Mouse (Mus musculus): Measurements from ENCODE around the gene Cst12. TPM values are rescaled to one million over a fixed set of nuclear protein-coding genes. Genes with fewer than 3 reads are reported as not detected.

The Cst12 gene
- polyA plus RNA-seq (2012; rRNA removed; ENCODE audit: low replicate concordance) = 0.39 TPM in 1 of 2 replicates, not detected in the other

DNA sequence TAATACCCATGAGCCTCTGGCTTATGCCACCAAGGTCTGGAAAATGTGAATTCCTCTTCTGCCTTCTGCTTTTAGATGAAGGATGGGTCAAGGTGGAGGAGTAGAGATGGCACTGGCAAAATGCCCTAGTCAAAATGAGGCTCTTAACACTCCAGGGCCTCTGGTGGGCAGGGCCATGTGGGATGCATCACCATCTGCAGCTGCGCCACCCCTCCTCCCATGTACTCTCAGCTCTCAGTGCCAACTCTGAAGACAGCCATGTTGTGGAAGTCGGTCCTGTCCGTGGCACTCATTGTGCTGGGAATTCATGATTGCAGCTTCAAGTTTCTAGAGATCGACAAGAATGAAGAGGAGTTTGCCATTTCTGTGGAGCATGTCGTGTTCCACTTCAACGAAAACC, at the start of gene Cst12:
Cst12 (plus strand) TSS at position 220 of the 400 bp plus-strand sequence.

DNA sequence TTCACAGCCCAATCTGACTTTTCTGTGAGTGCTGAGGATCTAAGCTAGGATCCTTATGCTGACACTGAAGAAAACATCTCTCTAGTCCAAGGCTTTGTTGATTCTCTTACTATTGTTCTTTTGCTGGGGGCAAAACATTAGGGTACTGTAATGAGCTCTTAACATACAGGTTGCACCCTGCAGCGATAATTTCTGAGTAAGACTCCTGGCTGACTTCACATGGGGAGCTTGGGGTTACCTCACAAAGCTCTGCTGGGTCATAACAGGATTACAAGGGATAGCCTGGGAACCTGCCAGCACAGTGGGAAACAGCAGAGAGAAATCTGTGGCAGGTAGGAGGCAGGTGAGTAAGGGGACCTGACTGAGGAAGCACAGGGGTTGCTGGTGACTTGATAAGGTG, 39.1 kb upstream of the Cst12 start, which contains the start of gene Cstl1:
Cstl1 (plus strand) TSS at position 301 of the 400 bp plus-strand sequence.

DNA sequence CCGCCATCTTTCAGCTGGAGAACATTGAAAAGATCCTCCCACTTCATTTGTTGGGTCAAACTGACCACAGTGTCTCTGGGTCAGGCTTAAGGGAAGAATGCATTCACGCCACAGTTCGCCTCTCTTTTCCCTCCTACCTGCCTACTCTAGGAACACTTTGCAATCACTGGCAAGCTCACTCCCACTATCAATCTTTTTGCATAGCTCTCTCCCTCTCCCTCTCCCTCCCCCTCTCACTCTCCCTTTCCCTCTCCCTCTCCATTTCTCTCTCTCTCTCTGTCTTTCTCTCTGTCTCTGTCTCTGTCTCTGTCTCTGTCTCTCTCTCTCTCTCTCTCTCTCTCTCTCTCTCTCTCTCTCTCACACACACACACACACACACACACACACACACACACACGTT, 17.8 kb upstream of the Cst12 start, which contains the start of gene Cst11:
Cst11 (minus strand) TSS at position 101 of the 400 bp plus-strand sequence.

DNA sequence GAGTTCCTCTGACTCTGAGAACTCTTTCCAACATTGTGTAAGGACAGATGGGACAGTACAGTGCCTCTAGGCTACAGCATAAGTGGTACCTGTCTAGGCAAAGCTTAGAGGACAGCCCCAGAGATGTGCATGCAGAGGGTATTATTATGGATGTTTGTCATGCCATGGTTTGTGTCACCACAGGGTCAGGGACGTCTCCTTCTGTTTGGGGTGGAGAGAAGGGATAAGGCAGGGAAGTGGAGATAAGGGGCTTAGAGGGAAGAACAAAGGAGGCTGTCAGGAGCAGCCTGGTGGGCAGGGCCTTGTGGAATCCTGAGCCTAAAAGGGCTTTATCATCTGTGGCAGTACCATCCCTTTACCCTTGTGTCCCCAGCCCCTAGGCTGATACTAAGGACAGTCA, 7.5 kb upstream of the Cst12 start, which contains the start of gene 8030411F24Rik:
8030411F24Rik (plus strand) TSS at position 301 of the 400 bp plus-strand sequence.

DNA sequence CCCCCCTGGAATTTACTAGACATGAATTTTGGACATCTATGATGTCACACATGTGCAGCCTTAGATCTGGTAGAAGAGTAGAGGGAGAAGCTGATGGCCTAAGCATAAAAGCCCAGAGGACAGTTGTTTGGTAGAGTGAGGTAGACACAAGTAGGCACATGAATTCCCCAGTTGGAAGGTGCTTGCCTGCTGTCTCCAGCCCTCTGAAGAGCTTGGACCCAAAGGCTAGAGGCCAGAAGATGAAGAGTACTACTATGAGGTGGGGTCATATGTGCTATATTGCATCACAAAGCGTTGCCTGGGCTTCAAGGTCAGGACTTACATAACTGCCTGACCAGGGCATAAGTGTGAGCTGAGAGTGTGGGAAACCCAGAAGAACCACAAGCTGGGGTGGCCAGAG, 9.3 kb downstream of the Cst12 start, which contains the start of gene Cst8:
Cst8 (plus strand) TSS at position 301 of the 400 bp plus-strand sequence.

DNA sequence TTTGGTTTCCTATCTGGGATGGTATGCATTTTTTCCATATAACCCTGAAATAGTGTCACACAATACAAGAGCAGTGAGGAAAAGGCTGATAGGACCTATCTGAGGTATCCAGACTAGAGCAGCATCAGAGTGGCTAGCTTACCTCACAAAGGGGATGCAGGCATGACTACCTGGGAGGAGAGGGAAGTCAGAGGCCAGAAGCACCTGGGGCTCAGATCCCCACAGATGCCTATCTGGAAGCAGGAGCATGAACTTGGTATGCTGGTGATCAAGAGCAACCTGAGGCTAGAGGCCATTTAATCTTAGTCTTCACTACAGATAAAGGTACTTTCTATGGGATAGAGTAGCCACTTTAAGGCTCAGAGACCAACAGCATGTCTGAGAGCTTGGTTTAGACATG, 30.7 kb downstream of the Cst12 start, which contains the start of gene Cst13:
Cst13 (plus strand) TSS at position 173 of the 400 bp plus-strand sequence.

DNA sequence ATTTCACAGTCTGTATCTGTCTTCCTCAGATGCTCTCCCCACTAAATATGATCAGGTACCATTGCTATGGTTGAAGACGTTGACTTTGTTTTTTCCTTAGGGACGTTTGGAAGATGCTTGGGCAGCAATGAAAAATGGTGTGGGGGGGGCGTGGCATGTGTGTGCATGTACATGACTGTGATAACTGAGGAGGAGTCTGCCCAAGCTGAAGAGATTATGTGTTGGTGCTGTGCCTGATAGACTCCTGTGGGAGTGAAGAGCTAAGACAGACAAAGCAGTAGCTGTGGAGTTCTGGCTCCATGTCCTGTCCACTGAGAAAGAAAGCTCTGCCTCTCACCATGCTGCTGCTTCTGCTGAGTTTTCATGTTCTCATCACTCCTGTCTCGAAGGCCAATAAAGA, 45.8 kb downstream of the Cst12 start, which contains the start of gene Cst9:
Cst9 (plus strand) TSS at position 236 of the 400 bp plus-strand sequence.

Other genes starting within 250 kb of the Cst12 start
- gene Nxt1, start 116.8 kb upstream of the Cst12 start, polyA plus RNA-seq (2012; rRNA removed; ENCODE audit: low replicate concordance) = 18.0 and 34.5 TPM in 2 replicates
- 13.8 and 15.9 TPM in 2 replicates for gene Gzf1, start 108.3 kb upstream of the Cst12 start, polyA plus RNA-seq (2012; rRNA removed; ENCODE audit: low replicate concordance)
- gene Napb, start 56.9 kb upstream of the Cst12 start, polyA plus RNA-seq (2012; rRNA removed; ENCODE audit: low replicate concordance) = 1.2 and 1.7 TPM in 2 replicates
- not detected in 2 replicates for gene Cstl1, start 39.0 kb upstream of the Cst12 start, polyA plus RNA-seq (2012; rRNA removed; ENCODE audit: low replicate concordance)
- 1.1 TPM in 1 of 2 replicates, not detected in the other for gene Cst11, start 17.9 kb upstream of the Cst12 start, polyA plus RNA-seq (2012; rRNA removed; ENCODE audit: low replicate concordance)
- gene 8030411F24Rik, start 7.4 kb upstream of the Cst12 start, polyA plus RNA-seq (2012; rRNA removed; ENCODE audit: low replicate concordance) = not detected in 2 replicates
- gene Cst8, start 9.4 kb downstream of the Cst12 start, polyA plus RNA-seq (2012; rRNA removed; ENCODE audit: low replicate concordance) = 0.76 TPM in 1 of 2 replicates, not detected in the other
- gene Cst13, start 30.7 kb downstream of the Cst12 start, polyA plus RNA-seq (2012; rRNA removed; ENCODE audit: low replicate concordance) = not detected in 2 replicates
- gene Cst9, start 45.8 kb downstream of the Cst12 start, polyA plus RNA-seq (2012; rRNA removed; ENCODE audit: low replicate concordance) = not detected in 2 replicates
- gene 9230104L09Rik, start 75.7 kb downstream of the Cst12 start, polyA plus RNA-seq (2012; rRNA removed; ENCODE audit: low replicate concordance) = 2.5 and 2.6 TPM in 2 replicates
- gene Cst3, start 86.3 kb downstream of the Cst12 start, polyA plus RNA-seq (2012; rRNA removed; ENCODE audit: low replicate concordance) = 1,165 and 1,988 TPM in 2 replicates
- gene Gm1330, start 213.9 kb downstream of the Cst12 start, polyA plus RNA-seq (2012; rRNA removed; ENCODE audit: low replicate concordance) = not detected in 2 replicates
- gene Gm10750, start 227.9 kb downstream of the Cst12 start, polyA plus RNA-seq (2012; rRNA removed; ENCODE audit: low replicate concordance) = not detected in 2 replicates